Mouse (Mus musculus): Measurements from ENCODE around the gene Schip1. TPM values are rescaled to one million over a fixed set of nuclear protein-coding genes. Genes with fewer than 3 reads are reported as not detected.
A peak's percentile ranks its signal among the peaks of the same experiment; 100 is the strongest.

Schip1 gene
- polyA plus RNA-seq, 1 experiment from 2014 or later: 164 TPM

DNA sequence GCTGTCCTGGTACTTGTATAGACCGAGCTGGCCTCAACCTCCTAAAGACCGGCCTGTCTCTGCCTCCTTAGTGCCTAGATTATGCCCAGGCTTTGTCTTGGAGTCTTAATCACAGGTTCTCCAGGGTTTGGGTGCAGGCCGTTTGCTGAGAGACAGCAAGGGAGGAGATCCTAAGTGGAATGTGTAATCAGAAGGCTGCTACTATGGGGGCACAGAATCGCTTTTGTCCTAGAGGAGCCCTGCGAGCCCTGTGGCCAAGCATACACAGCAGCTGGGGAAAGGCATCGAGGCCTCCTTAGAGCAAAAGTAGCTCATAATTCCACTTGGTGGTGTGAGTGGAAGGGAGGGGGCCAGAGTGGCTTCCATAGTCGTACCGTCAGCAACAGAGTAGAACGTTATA lies 419.4 kb downstream of the Schip1 start:
- Histone ChIP-seq H3K9ac (replicated peaks) (no peak overlapping the region), H3K4me1 (no peaks in the 10 kb centered on the region), H3K9me3 (replicated peaks) (no peaks in the 10 kb centered on the region), H3K27ac (replicated peaks) (no peak overlapping the region), H3K4me3 (replicated peaks) (no peak overlapping the region), H3K36me3 (no peaks in the 10 kb centered on the region), H3K4me2 (no peak overlapping the region), H3K27me3 (replicated peaks) (no peaks in the 10 kb centered on the region)
- 89% methylated on average over 9 of the region's 9 CpGs for WGBS
- no peak for ATAC-seq (ENCODE audit: low FRiP score)

DNA sequence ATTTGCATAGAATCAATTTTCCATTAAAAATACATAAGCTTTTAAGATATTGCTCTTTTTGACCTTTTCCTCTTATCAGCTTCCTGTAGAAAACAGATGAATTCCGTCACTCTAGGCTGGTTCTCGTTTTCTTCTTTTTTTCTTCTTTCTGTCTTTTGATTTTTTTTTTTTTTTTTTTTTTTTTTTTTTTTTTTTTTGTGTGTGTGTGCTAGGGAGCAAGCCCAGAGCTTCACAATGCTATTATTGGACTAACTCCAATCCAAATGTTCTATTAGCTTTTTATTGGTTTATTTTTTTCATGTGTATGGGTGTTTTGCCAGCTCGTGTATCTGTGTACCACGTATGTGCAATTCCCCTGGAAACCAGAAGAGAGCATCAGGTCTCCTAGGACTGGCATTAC lies 420.0 kb downstream of the Schip1 start:
- Histone ChIP-seq H3K9ac (replicated peaks) (no peak overlapping the region), H3K4me2 (no peak overlapping the region), H3K4me3 (replicated peaks) (no peak overlapping the region), H3K36me3 (no peaks in the 10 kb centered on the region), H3K4me1 (no peaks in the 10 kb centered on the region), H3K9me3 (replicated peaks) (no peaks in the 10 kb centered on the region), H3K27me3 (replicated peaks) (no peaks in the 10 kb centered on the region), H3K27ac (replicated peaks) (no peak overlapping the region)
- WGBS: 89% methylated on average over 4 of the region's 4 CpGs
- no peak for ATAC-seq (ENCODE audit: low FRiP score)

- Histone ChIP-seq H3K27me3 (replicated peaks) (0 out of 2 replicates have a peak, but pooled peaks cover 5% of the 10 kb centered on the region), H3K4me1 (peaks cover 7% of the 10 kb centered on the region), H3K9me3 (replicated peaks) (no peaks in the 10 kb centered on the region), H3K9ac (replicated peaks) (no peak overlapping the region), H3K4me3 (replicated peaks) (no peak overlapping the region), H3K36me3 (no peaks in the 10 kb centered on the region), H3K4me2 (no peak overlapping the region), H3K27ac (replicated peaks) (no peak overlapping the region)
- no peak for ATAC-seq (ENCODE audit: low FRiP score)
- 54% methylated on average over 1 of the region's 1 CpGs for WGBS
Measured at GRCm38 (mm10) chr3:68487621-68488020, 423.0 kb downstream of the Schip1 start.

GRCm38 (mm10) chr3:68488316-68488715 lies 423.7 kb downstream of the Schip1 start:
- Histone ChIP-seq H3K27ac (replicated peaks) (no peak overlapping the region), H3K9me3 (replicated peaks) (no peaks in the 10 kb centered on the region), H3K36me3 (no peaks in the 10 kb centered on the region), H3K9ac (replicated peaks) (no peak overlapping the region), H3K4me3 (replicated peaks) (no peak overlapping the region), H3K27me3 (replicated peaks) (0 out of 2 replicates have a peak, but pooled peaks cover 5% of the 10 kb centered on the region), H3K4me1 (peaks cover 14% of the 10 kb centered on the region), H3K4me2 (no peak overlapping the region)
- ATAC-seq (ENCODE audit: low FRiP score): no peak
- 36% methylated on average over 5 of the region's 5 CpGs for WGBS

GRCm38 (mm10) chr3:68491516-68491915 lies 426.9 kb downstream of the Schip1 start:
- H3K27ac ChIP-seq (replicated peaks): 0 out of 2 replicates have a peak overlapping the region, but pooled peaks have one; percentile 5
- ATAC-seq (ENCODE audit: low FRiP score): no peak
- WGBS: 76% methylated on average over 6 of the region's 6 CpGs
- peaks cover 27% of the 10 kb centered on the region for H3K4me1 ChIP-seq
- H3K27me3 ChIP-seq (replicated peaks): 0 out of 2 replicates have a peak, but pooled peaks cover 5% of the 10 kb centered on the region
- H3K4me2 ChIP-seq: no peak overlapping the region
- no peaks in the 10 kb centered on the region for H3K9me3 ChIP-seq (replicated peaks)
- H3K36me3 ChIP-seq: no peaks in the 10 kb centered on the region
- no peak overlapping the region for H3K4me3 ChIP-seq (replicated peaks)
- H3K9ac ChIP-seq (replicated peaks): no peak overlapping the region

GRCm38 (mm10) chr3:68492066-68492465 lies 427.5 kb downstream of the Schip1 start:
- Histone ChIP-seq H3K4me1 (peaks cover 31% of the 10 kb centered on the region), H3K4me3 (replicated peaks) (no peak overlapping the region), H3K9me3 (replicated peaks) (no peaks in the 10 kb centered on the region), H3K27ac (replicated peaks) (0 out of 2 replicates have a peak overlapping the region, but pooled peaks have one; percentile 5), H3K27me3 (replicated peaks) (0 out of 2 replicates have a peak, but pooled peaks cover 5% of the 10 kb centered on the region), H3K4me2 (no peak overlapping the region), H3K9ac (replicated peaks) (no peak overlapping the region), H3K36me3 (no peaks in the 10 kb centered on the region)
- WGBS: 81% methylated on average over 1 of the region's 1 CpGs
- ATAC-seq (ENCODE audit: low FRiP score): no peak

- Histone ChIP-seq H3K27me3 (replicated peaks) (0 out of 2 replicates have a peak, but pooled peaks cover 5% of the 10 kb centered on the region), H3K9me3 (replicated peaks) (no peaks in the 10 kb centered on the region), H3K9ac (replicated peaks) (no peak overlapping the region), H3K4me1 (peaks cover 35% of the 10 kb centered on the region), H3K4me3 (replicated peaks) (peak overlapping the region; percentile 81; the same call in 1 of the 2 replicates), H3K27ac (replicated peaks) (peak overlapping the region; percentile 86; the same call in 1 of the 2 replicates), H3K36me3 (no peaks in the 10 kb centered on the region), H3K4me2 (peak overlapping the region; percentile 93)
- no peak for ATAC-seq (ENCODE audit: low FRiP score)
- WGBS: 34% methylated on average over 3 of the region's 3 CpGs
Measured at GRCm38 (mm10) chr3:68492513-68492912, 427.9 kb downstream of the Schip1 start.

DNA sequence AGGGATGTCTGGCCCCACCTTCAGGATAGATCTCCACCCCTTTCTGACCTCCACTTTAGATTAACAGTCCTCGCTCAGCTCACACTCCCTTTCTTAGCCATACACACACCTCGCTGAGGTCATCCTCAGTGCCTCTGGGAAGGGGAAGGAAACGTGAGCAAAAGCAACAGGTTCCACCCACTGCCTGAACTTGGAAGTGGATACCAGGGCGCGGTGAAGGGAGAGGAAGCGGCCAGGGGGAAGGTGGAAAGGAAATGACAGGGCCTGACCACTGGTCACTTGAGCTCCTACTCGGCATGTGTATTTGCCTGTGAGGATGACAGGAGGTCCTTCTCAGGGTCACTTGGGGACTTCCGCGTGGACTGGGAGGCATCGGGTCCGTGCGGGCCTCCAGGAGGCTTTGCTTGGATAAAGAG lies 428.6 kb downstream of the Schip1 start:
- Histone ChIP-seq H3K9me3 (replicated peaks) (no peaks in the 10 kb centered on the region), H3K4me3 (replicated peaks) (peak overlapping the region; percentile 81), H3K27me3 (replicated peaks) (0 out of 2 replicates have a peak, but pooled peaks cover 5% of the 10 kb centered on the region), H3K4me2 (peak overlapping the region; percentile 93), H3K4me1 (peaks cover 38% of the 10 kb centered on the region), H3K27ac (replicated peaks) (peak overlapping the region; percentile 86), H3K9ac (replicated peaks) (peak overlapping the region; percentile 71), H3K36me3 (no peaks in the 10 kb centered on the region)
- no peak for ATAC-seq (ENCODE audit: low FRiP score)
- WGBS: under 1% methylated on average over 12 of the region's 12 CpGs

GRCm38 (mm10) chr3:68493586-68494295 lies 429.1 kb downstream of the Schip1 start:
- Histone ChIP-seq H3K4me1 (peaks cover 38% of the 10 kb centered on the region), H3K4me3 (replicated peaks) (peak overlapping the region; percentile 81), H3K9me3 (replicated peaks) (no peaks in the 10 kb centered on the region), H3K27ac (replicated peaks) (peak overlapping the region; percentile 86), H3K9ac (replicated peaks) (peak overlapping the region; percentile 71), H3K4me2 (peak overlapping the region; percentile 93), H3K36me3 (no peaks in the 10 kb centered on the region), H3K27me3 (replicated peaks) (0 out of 2 replicates have a peak, but pooled peaks cover 5% of the 10 kb centered on the region)
- peak; percentile 85 for ATAC-seq (ENCODE audit: low FRiP score)
- 0% methylated on average over 53 of the region's 70 CpGs for WGBS

DNA sequence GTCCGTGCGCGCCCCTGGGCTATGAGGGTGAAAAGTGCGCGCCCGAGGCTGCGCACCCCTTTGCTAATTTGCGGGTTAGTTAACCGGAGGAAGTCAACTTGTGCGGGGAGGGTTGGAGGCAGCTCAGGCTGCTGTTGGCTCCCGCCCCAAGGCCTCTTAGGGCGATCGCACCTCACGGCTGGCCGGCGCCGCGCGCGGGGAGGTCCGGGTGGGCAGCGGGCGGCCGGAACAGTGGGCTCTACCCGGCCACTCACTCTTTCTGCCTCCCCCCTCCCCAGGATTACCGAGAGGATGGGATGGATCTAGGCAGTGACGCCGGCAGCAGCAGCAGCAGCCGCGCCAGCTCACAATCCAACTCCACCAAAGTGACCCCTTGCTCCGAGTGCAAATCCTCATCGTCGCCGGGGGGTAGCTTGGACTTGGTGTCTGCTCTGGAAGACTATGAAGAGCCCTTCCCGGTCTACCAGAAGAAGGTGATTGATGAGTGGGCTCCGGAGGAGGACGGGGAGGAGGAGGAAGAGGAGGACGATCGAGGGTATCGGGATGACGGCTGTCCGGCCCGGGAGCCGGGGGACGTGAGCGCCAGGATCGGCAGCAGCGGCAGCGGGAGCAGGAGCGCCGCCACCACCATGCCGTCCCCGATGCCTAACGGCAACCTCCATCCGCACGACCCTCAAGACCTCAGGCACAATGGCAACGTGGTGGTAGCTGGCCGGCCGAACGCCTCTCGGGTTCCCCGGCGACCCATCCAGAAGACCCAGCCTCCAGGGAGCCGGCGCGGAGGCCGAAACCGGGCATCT lies 429.9 kb downstream of the Schip1 start:
- Histone ChIP-seq H3K27me3 (replicated peaks) (0 out of 2 replicates have a peak, but pooled peaks cover 5% of the 10 kb centered on the region), H3K4me2 (peak overlapping the region; percentile 93), H3K9me3 (replicated peaks) (no peaks in the 10 kb centered on the region), H3K36me3 (no peaks in the 10 kb centered on the region), H3K27ac (replicated peaks) (peak overlapping the region; percentile 86), H3K9ac (replicated peaks) (peak overlapping the region; percentile 71), H3K4me1 (peaks cover 38% of the 10 kb centered on the region), H3K4me3 (replicated peaks) (peak overlapping the region; percentile 81)
- ATAC-seq (ENCODE audit: low FRiP score): peak; percentile 39
- under 1% methylated on average over 68 of the region's 68 CpGs for WGBS

GRCm38 (mm10) chr3:68495096-68495735 lies 430.6 kb downstream of the Schip1 start:
- Histone ChIP-seq H3K9me3 (replicated peaks) (no peaks in the 10 kb centered on the region), H3K4me3 (replicated peaks) (peak overlapping the region; percentile 81), H3K4me1 (peaks cover 39% of the 10 kb centered on the region), H3K4me2 (peak overlapping the region; percentile 93), H3K9ac (replicated peaks) (peak overlapping the region; percentile 71), H3K27ac (replicated peaks) (peak overlapping the region; percentile 86), H3K36me3 (no peaks in the 10 kb centered on the region), H3K27me3 (replicated peaks) (0 out of 2 replicates have a peak, but pooled peaks cover 5% of the 10 kb centered on the region)
- under 1% methylated on average over 38 of the region's 38 CpGs for WGBS
- peak; percentile 51 for ATAC-seq (ENCODE audit: low FRiP score)

Measured in neural tube, embryonic 15.5 days (tissue).